Mouse (Mus musculus): ENCODE measurements around the gene Uhrf1bp1l. TPM values are rescaled to one million over a fixed set of nuclear protein-coding genes. Genes with fewer than 3 reads are reported as not detected.

Uhrf1bp1l gene
- polyA plus RNA-seq, 1 experiment from 2014 or later = 28.8 TPM

DNA sequence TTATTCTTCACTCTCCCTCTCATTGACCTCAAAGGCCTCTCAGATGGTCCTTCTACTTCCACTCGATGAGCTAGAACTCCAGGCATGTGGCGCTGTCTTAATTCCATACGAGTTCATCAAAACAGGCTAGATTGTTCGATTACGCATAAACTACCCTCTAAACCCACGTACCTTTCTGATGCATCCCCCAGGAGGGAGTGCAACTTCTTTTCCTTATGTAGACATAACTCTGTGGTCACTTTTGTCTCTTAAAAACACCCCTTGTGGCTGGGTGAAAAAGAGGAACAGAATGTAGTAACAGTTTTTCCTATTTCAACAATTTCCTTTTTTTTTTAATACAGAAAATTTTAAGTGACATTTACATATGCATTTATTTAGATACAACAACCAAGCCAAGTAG is 3.8 kb upstream of the Uhrf1bp1l start:
- no peak for ATAC-seq
- H3K4me3 ChIP-seq (replicated peaks; ENCODE audit: low read length) = no peak overlapping the region
- H3K36me3 ChIP-seq (ENCODE audit: control insufficient read depth, insufficient read depth) = no peaks in the 10 kb centered on the region
- WGBS = 83% methylated on average over 6 of the region's 6 CpGs
- no peaks in the 10 kb centered on the region for H3K9me3 ChIP-seq (ENCODE audit: control insufficient read depth, low read length)
- H3K9ac ChIP-seq (replicated peaks; ENCODE audit: low read depth, low read length) = no peak overlapping the region
- H3K27me3 ChIP-seq (replicated peaks; ENCODE audit: control insufficient read depth, insufficient read depth, low read length) = 0 out of 2 replicates have a peak, but pooled peaks cover 3% of the 10 kb centered on the region
- no peak overlapping the region for H3K27ac ChIP-seq (ENCODE audit: low read length)
- H3K4me1 ChIP-seq (replicated peaks; ENCODE audit: control insufficient read depth, insufficient read depth, low read length) = no peaks in the 10 kb centered on the region
- H3K4me2 ChIP-seq (ENCODE audit: low read length) = no peak overlapping the region

GRCm38 (mm10) chr10:89743266-89743665 is 1.5 kb upstream of the Uhrf1bp1l start:
- H3K9me3 ChIP-seq (ENCODE audit: control insufficient read depth, low read length) = no peaks in the 10 kb centered on the region
- H3K4me3 ChIP-seq (replicated peaks; ENCODE audit: low read length) = no peak overlapping the region
- H3K4me1 ChIP-seq (replicated peaks; ENCODE audit: control insufficient read depth, insufficient read depth, low read length) = peaks cover 7% of the 10 kb centered on the region
- no peaks in the 10 kb centered on the region for H3K27me3 ChIP-seq (replicated peaks; ENCODE audit: control insufficient read depth, insufficient read depth, low read length)
- H3K36me3 ChIP-seq (ENCODE audit: control insufficient read depth, insufficient read depth) = no peaks in the 10 kb centered on the region
- no peak for ATAC-seq
- H3K9ac ChIP-seq (replicated peaks; ENCODE audit: low read depth, low read length) = no peak overlapping the region
- no peak overlapping the region for H3K4me2 ChIP-seq (ENCODE audit: low read length)
- whole genome bisulfite sequencing = 94% methylated on average over 4 of the region's 4 CpGs
- no peak overlapping the region for H3K27ac ChIP-seq (ENCODE audit: low read length)

GRCm38 (mm10) chr10:89744341-89744740 is 450 bp upstream of the Uhrf1bp1l start:
- Histone ChIP-seq H3K4me3 (replicated peaks; ENCODE audit: low read length) (peak overlapping the region; percentile 95), H3K27me3 (replicated peaks; ENCODE audit: control insufficient read depth, insufficient read depth, low read length) (no peaks in the 10 kb centered on the region), H3K9ac (replicated peaks; ENCODE audit: low read depth, low read length) (no peak overlapping the region), H3K9me3 (ENCODE audit: control insufficient read depth, low read length) (no peaks in the 10 kb centered on the region), H3K4me1 (replicated peaks; ENCODE audit: control insufficient read depth, insufficient read depth, low read length) (peaks cover 7% of the 10 kb centered on the region), H3K27ac (ENCODE audit: low read length) (no peak overlapping the region), H3K36me3 (ENCODE audit: control insufficient read depth, insufficient read depth) (no peaks in the 10 kb centered on the region), H3K4me2 (ENCODE audit: low read length) (peak overlapping the region; percentile 78)
- ATAC-seq = no peak
- 22% methylated on average over 3 of the region's 3 CpGs for WGBS

- under 1% methylated on average over 14 of the region's 14 CpGs for WGBS
- peak overlapping the region; percentile 96 for H3K9ac ChIP-seq (replicated peaks; ENCODE audit: low read depth, low read length)
- no peak for ATAC-seq
Measured at GRCm38 (mm10) chr10:89745666-89746020, 852 bp downstream of the Uhrf1bp1l start.

GRCm38 (mm10) chr10:89746581-89746980 is 1.8 kb downstream of the Uhrf1bp1l start:
- Histone ChIP-seq H3K4me3 (replicated peaks; ENCODE audit: low read length) (no peak overlapping the region), H3K4me1 (replicated peaks; ENCODE audit: control insufficient read depth, insufficient read depth, low read length) (peaks cover 7% of the 10 kb centered on the region), H3K27me3 (replicated peaks; ENCODE audit: control insufficient read depth, insufficient read depth, low read length) (no peaks in the 10 kb centered on the region), H3K9me3 (ENCODE audit: control insufficient read depth, low read length) (no peaks in the 10 kb centered on the region), H3K4me2 (ENCODE audit: low read length) (no peak overlapping the region), H3K36me3 (ENCODE audit: control insufficient read depth, insufficient read depth) (no peaks in the 10 kb centered on the region), H3K27ac (ENCODE audit: low read length) (no peak overlapping the region), H3K9ac (replicated peaks; ENCODE audit: low read depth, low read length) (no peak overlapping the region)
- 78% methylated on average over 3 of the region's 3 CpGs for WGBS
- ATAC-seq = no peak

More at GRCm38 (mm10) chr10:89745666-89746020, 852 bp downstream of the Uhrf1bp1l start:
- Histone ChIP-seq H3K27me3 (replicated peaks; ENCODE audit: control insufficient read depth, insufficient read depth, low read length) (no peaks in the 10 kb centered on the region), H3K9me3 (ENCODE audit: control insufficient read depth, low read length) (no peaks in the 10 kb centered on the region), H3K4me2 (ENCODE audit: low read length) (peak overlapping the region; percentile 78), H3K4me1 (replicated peaks; ENCODE audit: control insufficient read depth, insufficient read depth, low read length) (peaks cover 7% of the 10 kb centered on the region), H3K27ac (ENCODE audit: low read length) (peak overlapping the region; percentile 91; the same call in 1 of the 2 replicates), H3K4me3 (replicated peaks; ENCODE audit: low read length) (peak overlapping the region; percentile 95), H3K36me3 (ENCODE audit: control insufficient read depth, insufficient read depth) (no peaks in the 10 kb centered on the region)

- Histone ChIP-seq H3K27ac (ENCODE audit: low read length) (no peak overlapping the region), H3K9ac (replicated peaks; ENCODE audit: low read depth, low read length) (no peak overlapping the region), H3K4me2 (ENCODE audit: low read length) (no peak overlapping the region), H3K4me1 (replicated peaks; ENCODE audit: control insufficient read depth, insufficient read depth, low read length) (peaks cover 7% of the 10 kb centered on the region), H3K36me3 (ENCODE audit: control insufficient read depth, insufficient read depth) (no peaks in the 10 kb centered on the region), H3K9me3 (ENCODE audit: control insufficient read depth, low read length) (no peaks in the 10 kb centered on the region), H3K27me3 (replicated peaks; ENCODE audit: control insufficient read depth, insufficient read depth, low read length) (no peaks in the 10 kb centered on the region), H3K4me3 (replicated peaks; ENCODE audit: low read length) (no peak overlapping the region)
- 92% methylated on average over 8 of the region's 8 CpGs for WGBS
- no peak for ATAC-seq
Measured at GRCm38 (mm10) chr10:89747221-89747905, 2.6 kb downstream of the Uhrf1bp1l start.

DNA sequence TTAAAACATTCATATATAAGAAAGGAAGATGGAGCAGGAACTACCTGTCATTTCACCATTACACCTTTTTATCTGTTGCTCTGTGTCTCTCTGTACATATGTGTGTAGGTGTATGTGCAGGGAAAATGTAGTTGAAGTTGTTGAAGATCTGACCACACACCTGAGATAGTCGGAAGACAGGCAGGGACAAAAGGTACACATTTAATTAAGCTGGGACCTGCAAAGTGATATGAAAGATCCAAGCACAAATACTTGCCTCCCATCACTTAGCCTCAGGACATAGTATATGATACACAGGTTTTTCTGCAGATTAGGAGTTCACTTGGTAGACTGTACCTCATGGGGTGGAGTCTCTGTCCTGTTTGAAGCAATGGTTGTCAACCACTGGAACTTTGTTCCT is 3.1 kb downstream of the Uhrf1bp1l start:
- H3K9me3 ChIP-seq (ENCODE audit: control insufficient read depth, low read length) = no peaks in the 10 kb centered on the region
- no peak overlapping the region for H3K4me2 ChIP-seq (ENCODE audit: low read length)
- H3K4me3 ChIP-seq (replicated peaks; ENCODE audit: low read length) = no peak overlapping the region
- H3K27ac ChIP-seq (ENCODE audit: low read length) = no peak overlapping the region
- H3K9ac ChIP-seq (replicated peaks; ENCODE audit: low read depth, low read length) = no peak overlapping the region
- peaks cover 7% of the 10 kb centered on the region for H3K4me1 ChIP-seq (replicated peaks; ENCODE audit: control insufficient read depth, insufficient read depth, low read length)
- WGBS = 88% methylated on average over 1 of the region's 1 CpGs
- no peaks in the 10 kb centered on the region for H3K36me3 ChIP-seq (ENCODE audit: control insufficient read depth, insufficient read depth)
- no peak for ATAC-seq
- no peaks in the 10 kb centered on the region for H3K27me3 ChIP-seq (replicated peaks; ENCODE audit: control insufficient read depth, insufficient read depth, low read length)

- Histone ChIP-seq H3K9me3 (ENCODE audit: control insufficient read depth, low read length) (no peaks in the 10 kb centered on the region), H3K4me3 (replicated peaks; ENCODE audit: low read length) (no peak overlapping the region), H3K27me3 (replicated peaks; ENCODE audit: control insufficient read depth, insufficient read depth, low read length) (no peaks in the 10 kb centered on the region), H3K36me3 (ENCODE audit: control insufficient read depth, insufficient read depth) (no peaks in the 10 kb centered on the region), H3K4me1 (replicated peaks; ENCODE audit: control insufficient read depth, insufficient read depth, low read length) (peaks cover 7% of the 10 kb centered on the region), H3K27ac (ENCODE audit: low read length) (no peak overlapping the region), H3K9ac (replicated peaks; ENCODE audit: low read depth, low read length) (no peak overlapping the region), H3K4me2 (ENCODE audit: low read length) (no peak overlapping the region)
- no peak for ATAC-seq
- 93% methylated on average over 2 of the region's 2 CpGs for WGBS
Measured at GRCm38 (mm10) chr10:89748619-89749018, 3.8 kb downstream of the Uhrf1bp1l start.

- 87% methylated on average over 5 of the region's 5 CpGs for WGBS
Measured at GRCm38 (mm10) chr10:89751069-89751468, 6.3 kb downstream of the Uhrf1bp1l start.

GRCm38 (mm10) chr10:89755231-89755630 is 10.4 kb downstream of the Uhrf1bp1l start:
- Histone ChIP-seq H3K36me3 (ENCODE audit: control insufficient read depth, insufficient read depth) (no peaks in the 10 kb centered on the region), H3K27me3 (replicated peaks; ENCODE audit: control insufficient read depth, insufficient read depth, low read length) (no peaks in the 10 kb centered on the region), H3K9ac (replicated peaks; ENCODE audit: low read depth, low read length) (no peak overlapping the region), H3K27ac (ENCODE audit: low read length) (no peak overlapping the region), H3K4me2 (ENCODE audit: low read length) (no peak overlapping the region), H3K4me1 (replicated peaks; ENCODE audit: control insufficient read depth, insufficient read depth, low read length) (no peaks in the 10 kb centered on the region), H3K9me3 (ENCODE audit: control insufficient read depth, low read length) (no peaks in the 10 kb centered on the region), H3K4me3 (replicated peaks; ENCODE audit: low read length) (no peak overlapping the region)
- WGBS = 96% methylated on average over 4 of the region's 4 CpGs
- no peak for ATAC-seq

More at GRCm38 (mm10) chr10:89751069-89751468, 6.3 kb downstream of the Uhrf1bp1l start:
- Histone ChIP-seq H3K27me3 (replicated peaks; ENCODE audit: control insufficient read depth, insufficient read depth, low read length) (no peaks in the 10 kb centered on the region), H3K4me1 (replicated peaks; ENCODE audit: control insufficient read depth, insufficient read depth, low read length) (peaks cover 7% of the 10 kb centered on the region), H3K4me3 (replicated peaks; ENCODE audit: low read length) (no peak overlapping the region), H3K9ac (replicated peaks; ENCODE audit: low read depth, low read length) (no peak overlapping the region), H3K4me2 (ENCODE audit: low read length) (no peak overlapping the region), H3K9me3 (ENCODE audit: control insufficient read depth, low read length) (no peaks in the 10 kb centered on the region), H3K27ac (ENCODE audit: low read length) (no peak overlapping the region), H3K36me3 (ENCODE audit: control insufficient read depth, insufficient read depth) (no peaks in the 10 kb centered on the region)
- ATAC-seq = no peak
